Mouse (Mus musculus): Measurements from ENCODE around the gene Higd1c.
"Not testable (repeated sequence)": the region's sequence is repeated elsewhere in the genome, so short reads cannot be mapped to it uniquely, and the experiment has no call there.

The Higd1c gene

DNA sequence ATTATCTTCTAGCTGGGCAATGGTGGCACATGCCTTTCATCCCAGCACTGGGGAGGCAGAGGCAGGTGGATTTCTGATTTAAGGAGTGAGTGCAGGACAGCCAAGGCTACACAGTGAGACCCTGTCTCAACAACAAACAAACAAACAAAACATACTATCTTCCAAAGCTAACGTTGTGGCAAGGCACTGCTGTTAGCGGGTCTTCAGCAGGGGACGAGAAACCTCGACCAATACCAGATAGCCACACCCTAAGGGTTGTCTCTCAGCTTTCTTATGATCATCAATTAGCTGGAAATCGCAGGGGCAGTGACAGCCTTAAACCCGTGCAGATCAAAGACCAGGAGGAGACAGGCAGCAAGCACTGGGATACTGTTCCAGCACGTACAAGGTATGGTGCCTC, at the start of gene Higd1c:
Gene Higd1c, plus strand, starts transcription at position 301 of the 400 bp plus-strand sequence.
- no peak for DNase-seq (ENCODE audit: low spot score in 2 of 2)

DNA sequence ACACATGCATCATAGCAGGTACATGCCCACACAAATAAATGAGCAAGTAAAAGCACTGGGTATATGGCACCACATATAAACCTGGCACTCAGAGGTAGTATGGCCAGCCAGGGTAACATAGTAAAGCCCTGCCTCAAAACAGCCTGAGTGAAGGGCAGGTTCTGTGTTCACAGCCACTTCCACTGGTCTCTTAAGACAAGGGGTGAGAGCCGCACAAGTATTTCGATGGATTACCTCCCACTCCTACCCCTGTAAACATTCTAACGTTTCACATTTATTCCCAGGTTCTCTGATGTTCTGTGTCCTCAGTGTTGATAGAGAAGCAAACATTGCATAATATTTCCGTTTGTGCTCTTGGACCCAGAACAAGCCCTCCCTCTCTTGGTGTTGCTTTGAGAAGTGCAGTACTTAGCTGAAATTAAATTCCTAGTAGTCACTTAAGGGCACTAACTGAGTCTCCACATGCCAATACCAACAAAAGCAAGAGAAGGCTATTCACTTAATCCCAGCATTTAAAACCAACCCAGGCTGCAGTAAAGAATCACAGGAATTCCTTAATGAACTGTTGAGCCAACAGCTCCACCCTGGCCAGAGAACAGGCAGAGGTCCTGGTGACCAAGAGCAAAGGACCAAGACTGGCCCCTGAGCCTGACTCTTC, 46.2 kb upstream of the Higd1c start:
- DNase-seq (ENCODE audit: low spot score in 2 of 2): not testable (repeated sequence)

DNA sequence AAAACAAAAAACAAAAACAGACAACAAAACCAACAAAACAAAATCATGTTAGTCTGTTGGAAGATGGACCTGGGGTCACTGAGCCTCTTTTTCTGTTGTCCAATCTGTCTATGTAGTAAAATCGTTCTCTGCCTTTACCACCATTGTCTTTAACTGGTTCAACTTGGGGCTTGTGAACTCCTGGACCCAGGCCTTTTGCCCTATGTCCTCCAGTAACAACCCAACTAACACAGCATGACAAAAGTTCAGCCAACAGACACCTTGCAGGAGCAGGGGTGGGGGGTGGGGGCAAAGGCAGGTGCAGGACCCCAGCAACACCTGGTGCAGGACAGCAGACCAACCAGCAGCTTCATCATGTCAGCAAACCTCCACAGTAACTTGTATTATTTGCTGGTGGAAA, 44.5 kb upstream of the Higd1c start:
- no peak for DNase-seq (ENCODE audit: low spot score in 2 of 2)

DNA sequence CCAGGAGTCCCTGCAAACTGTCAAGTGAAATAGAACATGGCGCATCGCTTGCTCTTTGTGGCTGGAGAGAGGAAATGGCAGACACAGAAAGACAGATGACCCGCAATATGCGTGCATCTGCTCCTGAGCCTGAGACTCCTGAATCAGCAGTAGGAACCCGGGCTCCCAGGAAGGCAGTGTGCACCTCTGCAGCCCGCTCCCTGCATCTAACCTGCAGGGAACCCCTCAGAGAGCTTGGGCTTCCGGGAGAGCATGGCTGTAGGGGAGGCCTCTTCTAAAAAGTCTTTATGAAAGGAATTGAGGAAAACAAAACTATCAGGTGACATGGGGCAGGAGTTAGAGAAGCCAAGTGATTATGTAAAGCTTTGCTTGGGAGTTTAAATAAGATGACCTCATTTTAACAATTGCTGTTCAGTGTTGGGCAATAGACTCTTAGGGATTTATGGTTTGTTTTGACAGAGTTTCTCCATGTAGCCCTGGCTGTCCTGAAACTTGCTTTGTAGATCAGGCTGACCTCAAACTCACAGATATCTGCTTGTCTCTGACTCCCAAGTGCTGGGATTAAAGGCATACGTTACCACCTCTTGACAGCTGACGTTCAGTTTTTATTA, 43.9 kb upstream of the Higd1c start:
- no peak for DNase-seq (ENCODE audit: low spot score in 2 of 2)

DNA sequence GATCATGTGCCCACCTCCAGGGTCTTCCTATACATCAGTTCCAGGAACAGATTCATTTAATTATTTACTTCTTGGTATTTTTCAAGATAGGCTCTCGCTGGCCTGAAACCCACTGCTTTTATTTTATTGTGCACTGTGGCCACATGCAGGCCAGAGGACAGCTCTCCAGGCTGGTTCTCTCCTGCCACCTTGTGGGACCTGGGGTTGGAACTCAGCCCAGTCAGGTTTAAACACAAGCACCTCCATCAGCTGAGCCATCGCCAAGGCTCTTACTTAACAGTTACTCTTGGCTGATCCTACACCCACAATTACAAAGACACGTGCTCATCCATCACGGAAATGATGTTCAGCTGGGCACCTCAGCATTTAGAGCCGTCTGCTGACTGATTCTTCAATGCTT, 43.2 kb upstream of the Higd1c start:
- no peak for DNase-seq (ENCODE audit: low spot score in 2 of 2)

DNA sequence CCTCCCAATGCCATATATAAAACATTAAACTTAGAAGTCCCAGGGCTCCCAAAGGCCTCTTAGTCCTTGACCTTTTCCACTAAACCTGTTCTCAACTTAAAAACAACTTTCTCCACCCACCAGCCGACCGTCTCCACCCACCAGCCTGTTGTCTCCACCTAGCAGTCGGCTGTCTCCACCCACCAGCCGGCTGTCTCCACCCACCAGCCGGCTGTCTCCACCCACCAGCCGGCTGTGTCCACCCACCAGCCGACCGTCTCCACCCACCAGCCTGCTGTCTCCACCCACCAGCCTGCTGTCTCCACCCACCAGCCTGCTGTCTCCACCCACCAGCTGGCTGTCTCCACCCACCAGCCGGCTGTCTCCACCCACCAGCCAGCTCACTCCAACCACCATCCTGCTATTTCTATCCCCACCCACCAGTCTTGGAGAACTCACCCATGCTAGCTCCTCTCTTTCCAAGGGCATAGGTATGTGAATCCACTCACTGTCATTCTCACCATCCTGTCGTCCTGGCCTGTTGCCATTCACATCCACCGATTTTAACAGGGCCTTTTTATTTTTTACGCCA, 40.2 kb upstream of the Higd1c start:
- no peak for DNase-seq (ENCODE audit: low spot score in 2 of 2)

DNA sequence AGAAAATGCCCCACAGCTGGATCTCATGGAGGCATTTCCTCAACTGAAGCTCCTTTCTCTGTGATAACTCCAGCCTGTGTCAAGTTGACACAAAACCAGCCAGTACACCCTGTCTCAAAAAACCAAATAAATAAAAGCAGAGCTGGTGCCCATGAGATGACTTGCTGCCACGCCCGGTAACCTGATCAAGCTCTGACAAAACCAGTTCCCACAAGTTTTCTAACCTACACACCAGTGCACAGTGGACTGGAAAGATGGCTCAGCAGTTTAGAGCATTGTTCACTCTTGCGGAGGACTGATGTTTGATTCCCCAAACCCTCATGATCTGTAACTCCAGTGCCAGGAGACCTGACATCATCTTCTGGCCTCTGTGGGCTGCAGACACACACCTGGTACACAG, 39.1 kb upstream of the Higd1c start:
- no peak for DNase-seq (ENCODE audit: low spot score in 2 of 2)

DNA sequence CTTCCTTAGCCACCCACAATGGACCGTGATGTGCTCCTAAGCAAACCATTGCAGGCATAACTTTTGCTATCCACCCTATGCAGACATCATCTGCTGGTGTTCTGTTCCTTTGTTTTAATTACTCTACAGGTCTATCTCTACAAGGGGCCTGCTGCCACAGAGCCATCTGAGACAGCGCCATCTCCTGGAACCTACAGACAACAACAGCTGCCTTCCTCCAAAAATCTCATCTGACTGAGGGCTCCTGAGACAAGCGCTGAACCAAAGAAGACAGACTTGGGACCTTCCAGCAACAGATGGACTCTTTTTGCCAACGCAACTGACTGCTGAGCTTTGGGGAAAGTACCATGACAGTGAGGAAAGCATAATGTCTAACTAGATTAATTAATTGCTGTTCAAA, 36.3 kb upstream of the Higd1c start:
- not testable (repeated sequence) for DNase-seq (ENCODE audit: low spot score in 2 of 2)

DNA sequence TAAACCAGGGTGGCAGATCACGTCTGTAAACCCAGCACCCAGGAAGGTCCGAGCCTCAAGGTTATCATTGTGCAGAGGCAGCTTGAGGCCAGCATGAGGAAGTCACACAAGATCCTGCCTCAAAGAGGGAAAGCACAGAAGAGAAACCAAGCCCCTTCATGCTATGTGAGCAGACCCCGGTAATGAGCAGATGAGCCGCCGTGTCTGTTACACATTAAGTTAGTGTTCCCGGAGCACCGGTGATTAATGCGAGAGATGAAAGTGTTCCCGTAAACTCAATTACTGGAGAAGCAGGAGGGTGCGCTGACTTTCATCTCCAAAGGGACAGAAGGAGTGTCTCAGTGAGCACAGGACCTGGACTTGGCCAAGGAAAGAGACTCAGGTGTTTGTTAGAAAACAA, 35.0 kb upstream of the Higd1c start:
- not testable (repeated sequence) for DNase-seq (ENCODE audit: low spot score in 2 of 2)

DNA sequence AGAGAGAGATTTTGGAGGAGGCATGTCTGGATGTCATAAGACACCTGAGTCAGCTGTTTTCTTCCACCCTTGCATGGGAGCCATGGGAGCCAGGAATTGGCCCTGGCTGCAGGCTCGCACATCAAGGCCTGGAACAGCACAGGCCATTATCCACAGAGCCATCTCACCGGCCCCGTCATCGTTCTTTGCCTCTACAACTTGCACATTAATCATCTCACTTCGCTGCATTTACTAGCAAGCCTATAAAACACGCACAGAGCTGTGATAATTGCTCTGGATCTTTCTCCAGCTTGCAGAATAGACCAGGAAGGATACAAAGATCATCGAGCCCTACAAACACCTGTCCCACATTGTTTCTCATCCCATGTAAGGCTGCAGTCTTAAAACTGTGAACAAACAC, 33.6 kb upstream of the Higd1c start:
- DNase-seq (ENCODE audit: low spot score in 2 of 2): no peak

DNA sequence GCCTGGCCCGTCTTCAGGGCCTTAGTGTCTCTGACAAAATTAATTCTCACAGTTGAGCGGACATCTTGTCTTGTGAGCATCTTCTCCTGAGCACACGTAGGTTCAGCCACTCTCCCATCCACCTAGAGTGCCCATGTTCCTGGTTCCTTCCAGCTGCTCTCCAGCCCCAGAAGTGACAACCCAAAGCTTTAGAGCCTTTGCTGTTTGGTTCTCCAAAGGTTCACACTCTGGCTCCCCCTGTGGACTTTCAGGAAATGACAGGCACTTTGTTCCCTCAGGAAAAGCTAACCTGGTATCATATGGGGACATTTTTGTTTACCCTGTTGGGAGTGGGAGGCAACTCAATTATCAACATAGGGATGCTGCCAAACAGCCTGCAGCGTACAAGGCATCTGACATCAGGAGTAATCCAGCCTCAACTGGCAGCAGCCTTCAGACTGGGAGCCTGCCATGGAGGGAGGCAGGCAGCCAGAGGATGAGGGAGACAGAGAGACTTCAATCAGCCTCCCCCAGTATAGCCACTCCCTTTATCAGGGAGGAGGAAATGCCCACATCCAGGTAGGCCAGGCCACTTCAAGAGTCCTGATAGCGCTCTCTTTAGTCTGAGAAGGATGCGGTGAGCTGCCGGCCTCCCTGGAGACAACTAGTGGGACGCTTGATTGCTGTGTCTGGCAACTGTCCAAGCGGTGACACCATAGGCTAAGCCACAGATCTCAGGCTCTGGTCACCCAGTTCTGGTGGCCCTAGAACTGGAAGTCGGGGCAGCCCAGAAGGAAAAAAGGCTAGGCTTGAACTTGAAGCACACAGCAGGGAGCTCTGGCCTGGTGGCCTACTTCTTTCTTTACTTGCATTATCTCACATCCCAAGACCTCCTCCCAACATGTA, 32.0 kb upstream of the Higd1c start:
- DNase-seq (ENCODE audit: low spot score in 2 of 2): not testable (repeated sequence)

DNA sequence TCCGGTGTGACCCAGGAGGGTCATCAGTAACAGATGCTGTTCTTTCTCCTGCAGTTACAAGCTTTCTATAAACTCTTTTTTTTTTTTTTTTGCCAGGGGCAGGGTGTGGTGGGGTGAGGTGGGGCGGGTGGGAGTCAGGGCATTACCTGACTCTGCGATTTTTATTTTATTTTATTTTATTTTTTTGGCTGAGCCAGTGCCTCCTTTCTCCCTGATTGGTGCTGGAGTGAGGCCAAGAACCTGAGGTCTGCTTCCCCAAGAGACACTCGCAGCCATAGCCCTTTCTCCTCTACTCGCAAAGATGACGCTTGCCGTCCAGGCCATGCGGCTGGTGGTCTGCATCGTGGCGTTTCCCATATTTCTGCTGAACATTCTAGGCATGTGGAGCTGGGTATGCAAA, 29.7 kb upstream of the Higd1c start, which contains the start of gene Mettl7a3:
Gene Mettl7a3, plus strand, starts transcription at position 301 of the 400 bp plus-strand sequence.
- no peak for DNase-seq (ENCODE audit: low spot score in 2 of 2)

DNA sequence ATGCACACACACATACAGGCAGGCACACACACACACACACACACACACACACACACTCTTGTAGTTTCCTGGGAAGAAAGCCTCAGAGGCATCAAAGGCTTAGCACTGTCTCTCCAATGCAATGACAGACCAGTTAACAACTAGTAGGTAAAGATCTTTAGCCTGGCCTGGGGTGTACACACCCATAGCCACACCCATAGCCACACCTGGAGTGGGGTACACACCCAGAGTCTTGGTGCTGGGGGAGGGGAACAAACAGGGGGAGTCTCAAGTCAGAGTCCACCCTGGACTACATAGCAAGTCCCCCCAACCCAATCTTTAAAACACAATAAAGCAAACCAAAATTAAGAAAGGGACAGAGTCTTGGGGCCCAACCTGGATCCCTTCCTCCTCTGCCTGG, 27.0 kb upstream of the Higd1c start:
- DNase-seq (ENCODE audit: low spot score in 2 of 2): not testable (repeated sequence)

DNA sequence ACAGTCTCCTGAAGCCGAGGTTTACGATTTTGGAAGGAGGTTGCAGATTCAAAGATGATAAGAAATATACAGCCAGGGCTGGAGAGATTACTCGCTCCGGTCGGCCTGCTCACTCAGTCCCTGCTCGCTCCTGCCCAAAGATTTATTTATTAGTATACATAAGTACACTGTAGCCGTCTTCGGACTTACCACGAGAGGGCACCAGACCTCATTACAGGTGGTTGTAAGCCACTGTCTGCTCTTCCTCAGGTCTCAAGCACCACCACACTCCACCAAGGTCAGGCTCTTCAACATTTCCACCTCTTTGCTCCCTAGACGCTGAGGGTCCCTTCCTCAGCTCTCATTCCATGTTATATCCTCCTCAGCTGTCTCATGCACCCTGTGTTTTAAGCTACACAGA, 26.5 kb upstream of the Higd1c start:
- DNase-seq (ENCODE audit: low spot score in 2 of 2): peak; percentile 37 to 64

DNA sequence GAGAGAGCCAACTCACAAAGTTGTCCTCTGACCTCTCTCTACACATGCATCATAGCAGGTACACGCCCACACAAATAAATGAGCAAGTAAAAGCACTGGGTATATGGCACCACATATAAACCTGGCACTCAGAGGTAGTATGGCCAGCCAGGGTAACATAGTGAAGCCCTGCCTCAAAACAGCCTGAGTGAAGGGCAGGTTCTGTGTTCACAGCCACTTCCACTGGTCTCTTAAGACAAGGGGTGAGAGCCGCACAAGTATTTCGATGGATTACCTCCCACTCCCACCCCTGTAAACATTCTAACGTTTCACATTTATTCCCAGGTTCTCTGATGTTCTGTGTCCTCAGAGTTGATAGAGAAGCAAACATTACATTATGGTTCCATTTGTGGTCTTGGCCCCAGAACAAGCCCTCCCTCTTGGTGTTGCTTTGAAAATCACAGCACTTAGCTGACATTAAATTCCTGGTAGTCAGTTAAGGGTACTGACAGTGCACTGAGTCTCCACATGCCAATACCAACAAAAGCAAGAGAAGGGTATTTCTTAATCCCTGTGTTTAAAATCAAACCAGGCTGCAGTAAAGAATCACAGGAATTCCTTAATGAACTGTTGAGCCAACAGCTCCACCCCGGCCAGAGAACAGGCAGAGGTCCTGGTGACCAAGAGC, 22.9 kb upstream of the Higd1c start:
- not testable (repeated sequence) for DNase-seq (ENCODE audit: low spot score in 2 of 2)

DNA sequence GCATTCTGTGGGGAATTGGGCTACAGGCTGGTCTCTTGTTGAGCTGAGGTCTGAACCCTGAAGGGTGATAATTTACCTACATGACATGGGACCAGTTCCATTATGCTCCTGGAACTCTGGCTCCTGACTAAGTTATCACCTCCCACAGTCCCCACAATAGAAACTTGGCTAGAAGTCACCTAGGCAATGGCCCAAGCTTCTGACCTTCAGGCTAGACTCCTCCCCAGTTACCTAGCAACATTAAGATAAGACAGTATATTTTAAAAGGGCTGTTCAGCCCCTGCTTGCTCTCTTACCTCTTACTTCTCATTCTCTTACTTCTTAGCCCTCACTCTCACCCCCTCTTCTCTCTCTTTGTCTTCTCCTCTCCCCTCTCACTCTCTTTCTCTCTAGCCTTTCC, 18.9 kb upstream of the Higd1c start:
- no peak for DNase-seq (ENCODE audit: low spot score in 2 of 2)

DNA sequence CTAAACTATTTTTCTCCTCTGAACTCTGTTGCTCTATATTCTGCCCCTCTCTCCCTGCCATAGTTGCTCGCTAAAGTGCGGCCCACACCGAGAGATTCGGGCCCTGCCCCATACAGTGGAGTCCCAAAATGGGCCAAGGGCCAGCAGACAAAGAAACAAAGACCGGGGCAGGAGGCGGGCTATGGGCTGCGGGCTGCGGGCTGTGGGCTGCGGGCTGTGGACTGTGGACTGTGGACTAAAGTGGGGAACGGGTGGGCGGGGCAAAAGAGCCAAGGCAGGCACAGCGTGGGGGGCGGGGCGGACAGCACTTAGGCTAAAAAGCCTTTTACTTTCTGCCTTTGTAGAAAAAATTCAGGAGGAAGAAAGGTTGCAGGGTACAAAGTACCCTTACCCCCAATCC, 17.6 kb upstream of the Higd1c start:
- no peak for DNase-seq (ENCODE audit: low spot score in 2 of 2)

DNA sequence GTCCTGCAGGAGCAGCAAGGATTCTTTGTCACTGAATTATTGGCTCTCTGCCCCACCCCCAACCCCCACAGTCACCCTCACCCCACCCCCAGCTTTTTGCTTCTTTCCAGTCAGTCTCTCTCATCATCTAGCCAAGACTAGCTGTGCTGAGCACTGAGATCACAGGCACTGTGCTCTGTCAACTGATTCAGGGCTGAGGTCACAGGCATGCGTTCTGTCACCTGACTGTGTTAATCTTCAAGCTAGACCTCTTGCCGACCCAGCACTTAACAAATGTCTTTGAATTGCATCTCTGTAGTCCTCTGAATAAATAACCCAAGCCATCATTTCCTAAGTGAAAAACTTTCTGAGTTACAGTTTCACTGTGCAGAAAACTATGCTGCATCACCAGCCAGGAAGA, 14.8 kb upstream of the Higd1c start:
- DNase-seq (ENCODE audit: low spot score in 2 of 2): no peak

DNA sequence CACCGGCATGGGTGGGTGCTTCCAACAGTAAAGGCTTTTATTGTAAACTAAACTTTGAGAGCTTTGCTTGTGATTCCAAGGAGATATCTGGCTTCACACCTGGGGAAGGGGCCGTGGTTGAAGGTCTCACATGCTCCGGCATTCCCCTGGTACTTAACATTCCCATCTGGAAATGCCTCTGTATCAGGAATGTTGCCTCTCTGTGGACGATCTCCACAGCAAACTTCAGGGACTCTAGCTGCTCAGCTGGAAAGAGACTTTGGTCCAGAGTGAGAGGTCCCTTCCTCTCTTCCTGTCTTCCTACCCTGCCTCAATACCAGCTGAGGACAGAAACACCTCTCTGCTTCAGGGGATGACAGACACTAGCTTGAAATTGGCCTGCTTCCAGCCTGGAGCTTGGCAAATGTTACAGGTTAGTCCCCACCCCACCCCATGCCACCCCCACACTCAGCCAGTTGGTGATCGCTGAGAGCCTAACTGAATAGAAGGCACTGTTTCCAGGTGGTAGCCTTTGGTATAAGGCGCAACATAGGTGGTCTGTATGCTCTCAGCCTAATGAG, 12.8 kb upstream of the Higd1c start:
- DNase-seq (ENCODE audit: low spot score in 2 of 2): no peak

DNA sequence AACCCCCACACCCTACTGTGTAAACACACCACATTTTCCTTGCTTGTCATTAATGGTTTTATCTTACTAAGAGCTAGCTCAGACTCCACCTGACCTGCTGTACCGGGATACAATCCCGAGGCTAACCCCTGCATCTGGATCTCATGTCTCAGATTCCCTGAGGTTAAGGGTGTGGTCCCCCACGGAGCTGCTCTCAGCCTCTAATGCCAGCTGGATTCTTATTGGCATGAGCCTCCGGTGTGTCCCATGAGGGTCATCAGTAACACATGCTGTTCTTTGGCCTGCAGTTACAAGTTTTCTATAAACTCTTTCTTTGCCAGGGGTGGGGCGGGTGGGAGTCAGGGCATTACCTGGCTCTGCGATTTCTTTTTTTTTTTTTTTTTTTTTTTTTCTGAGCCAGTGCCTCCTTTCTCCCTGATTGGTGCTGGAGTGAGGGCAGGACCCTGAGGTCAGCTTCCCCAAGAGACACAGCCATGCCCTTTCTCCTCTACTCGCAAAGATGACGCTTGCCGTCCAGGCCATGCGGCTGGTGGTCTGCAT, 11.6 kb upstream of the Higd1c start, which contains the start of the genes Methig1 and Mettl7a2:
Gene Methig1, plus strand, starts transcription at position 439 of the 540 bp plus-strand sequence.
Gene Mettl7a2, plus strand, starts transcription at position 490 of the 540 bp plus-strand sequence.
- no peak for DNase-seq (ENCODE audit: low spot score in 2 of 2)

DNA sequence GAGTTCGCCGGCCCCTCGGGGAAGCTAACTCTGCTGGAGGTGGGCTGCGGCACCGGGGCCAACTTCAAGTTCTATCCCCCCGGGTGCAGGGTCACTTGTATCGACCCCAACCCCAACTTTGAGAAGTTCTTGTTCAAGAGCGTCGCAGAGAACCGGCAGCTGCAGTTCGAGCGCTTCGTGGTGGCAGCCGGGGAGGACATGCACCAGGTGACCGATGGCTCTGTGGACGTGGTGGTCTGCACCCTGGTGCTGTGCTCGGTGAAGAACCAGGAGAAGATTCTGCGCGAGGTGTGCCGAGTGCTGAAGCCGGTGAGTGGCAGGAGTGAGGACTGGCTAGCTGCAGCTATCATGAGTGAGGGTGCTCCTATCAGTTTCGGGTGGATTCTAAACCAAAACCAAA, 10.9 kb upstream of the Higd1c start:
- DNase-seq (ENCODE audit: low spot score in 2 of 2): not testable (repeated sequence)

Measured in natural killer cell, adult 2 months (primary cell).